Mouse (Mus musculus) adrenal gland (tissue): ENCODE measurements around the gene Man1a.

Experiments used
- intact Hi-C: fragments of 180-260 bp; cut with DNase I; formaldehyde crosslinking; loops from one replicate; pipeline ENCODE4 v1.15.1; 2025
- long read RNA-seq, 2 experiments: library from polyadenylated mRNA; unstranded; transcript quantifications; one replicate each; pipeline ENCODE4 v2.0.0; 2020; ENCODE audit warnings: borderline replicate concordance in 1 of 2; ENCODE audit not compliant: insufficient replicate concordance in 1 of 2

Man1a gene
- long read RNA-seq, experiment 1, full-length matches to known transcripts: 1 of 5 reads
- long read RNA-seq, experiment 1, partial matches to known transcripts: 2 of 5 reads
- long read RNA-seq, experiment 1, other reads (novel, unspliced or antisense): 2 of 5 reads
- long read RNA-seq, experiment 2, full-length matches to known transcripts: 1 of 2 reads
- long read RNA-seq, experiment 2, partial matches to known transcripts: 0 of 2 reads
- long read RNA-seq, experiment 2, other reads (novel, unspliced or antisense): 1 of 2 reads

DNA sequence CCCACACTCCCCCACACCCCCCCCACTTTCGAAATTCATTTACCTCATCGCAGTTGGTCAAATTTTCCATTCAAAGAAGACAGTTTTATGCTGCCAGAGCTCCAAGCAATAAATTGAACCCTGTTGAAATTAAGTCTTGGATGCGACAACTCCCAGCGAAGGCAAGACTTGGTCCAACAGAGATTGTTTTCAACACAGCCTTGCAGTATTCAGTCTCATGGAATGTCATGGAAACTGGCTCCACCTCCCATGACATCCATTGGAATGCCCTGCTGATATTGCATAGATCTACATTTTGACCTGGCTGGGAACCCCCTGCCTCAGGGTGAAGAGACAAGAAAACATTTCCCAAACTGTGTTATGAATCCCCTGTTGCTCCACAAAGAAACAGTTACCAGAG lies at the start of gene Man1a:
Gene Man1a, minus strand, starts transcription at position 190 of the 400 bp plus-strand sequence.
- intact Hi-C loops: loop anchor here (10.0 kb wide), 1 partner anchor 212 kb away; no protein-coding TSS in a partner anchor

DNA sequence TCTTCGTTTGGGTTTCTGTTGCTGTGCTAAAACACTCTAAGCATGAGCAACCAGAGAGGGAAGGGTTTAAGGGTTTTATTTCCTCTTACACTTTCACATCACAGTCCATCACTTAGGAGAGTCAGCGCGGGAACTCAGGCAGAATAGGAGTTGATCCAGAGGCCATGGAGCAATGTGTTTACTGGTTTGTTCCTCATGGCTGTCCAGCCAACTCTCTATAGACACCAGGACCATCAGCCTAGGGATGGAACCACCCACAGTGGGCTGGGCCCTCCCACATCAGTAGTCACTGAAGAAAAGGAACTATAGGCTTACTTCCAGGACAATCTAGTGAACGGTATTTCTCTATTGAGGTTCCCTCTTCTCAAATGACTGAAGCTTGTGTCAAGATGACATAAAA lies 45.4 kb upstream of the Man1a start:
- intact Hi-C loops: no loop called here

DNA sequence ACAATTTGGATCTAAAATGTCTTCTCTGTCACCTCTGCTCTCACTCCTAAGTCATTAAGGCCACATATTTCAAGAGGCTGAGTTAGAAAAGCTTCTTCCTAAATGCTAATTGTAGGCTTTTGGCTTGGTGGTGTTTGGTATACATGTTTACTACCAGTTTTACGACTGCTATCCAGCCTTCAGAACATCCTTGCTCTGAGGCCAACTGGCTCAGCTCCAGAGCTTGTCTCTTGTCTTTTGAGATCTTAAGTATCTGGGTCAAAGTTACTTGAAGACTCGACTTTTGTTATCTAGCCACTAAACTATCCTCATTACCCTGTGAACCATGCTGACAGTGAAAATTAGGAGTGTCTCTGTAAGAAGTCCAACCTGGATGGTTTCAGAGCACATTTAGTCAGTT lies 44.0 kb upstream of the Man1a start:
- intact Hi-C loops: no loop called here

DNA sequence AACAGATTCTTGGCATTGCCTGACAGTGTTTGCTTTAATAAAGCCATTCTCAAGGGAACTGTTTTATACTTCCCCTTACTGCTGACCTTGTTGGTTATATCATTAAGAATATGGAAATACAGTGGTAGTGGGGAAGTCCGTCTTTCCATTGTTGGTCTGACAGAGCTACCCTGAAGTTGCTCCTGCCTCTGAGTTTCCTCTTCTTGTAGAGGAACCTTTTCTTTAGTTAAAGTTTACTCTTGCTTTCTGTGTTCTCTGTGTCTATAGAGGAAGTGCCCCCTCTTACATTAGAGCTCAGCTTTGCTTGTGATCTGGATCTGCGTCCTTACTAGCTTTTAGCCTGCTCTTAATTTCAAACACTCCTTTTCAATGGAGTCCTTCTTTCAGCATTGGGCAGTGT lies 42.9 kb upstream of the Man1a start:
- intact Hi-C loops: no loop called here

DNA sequence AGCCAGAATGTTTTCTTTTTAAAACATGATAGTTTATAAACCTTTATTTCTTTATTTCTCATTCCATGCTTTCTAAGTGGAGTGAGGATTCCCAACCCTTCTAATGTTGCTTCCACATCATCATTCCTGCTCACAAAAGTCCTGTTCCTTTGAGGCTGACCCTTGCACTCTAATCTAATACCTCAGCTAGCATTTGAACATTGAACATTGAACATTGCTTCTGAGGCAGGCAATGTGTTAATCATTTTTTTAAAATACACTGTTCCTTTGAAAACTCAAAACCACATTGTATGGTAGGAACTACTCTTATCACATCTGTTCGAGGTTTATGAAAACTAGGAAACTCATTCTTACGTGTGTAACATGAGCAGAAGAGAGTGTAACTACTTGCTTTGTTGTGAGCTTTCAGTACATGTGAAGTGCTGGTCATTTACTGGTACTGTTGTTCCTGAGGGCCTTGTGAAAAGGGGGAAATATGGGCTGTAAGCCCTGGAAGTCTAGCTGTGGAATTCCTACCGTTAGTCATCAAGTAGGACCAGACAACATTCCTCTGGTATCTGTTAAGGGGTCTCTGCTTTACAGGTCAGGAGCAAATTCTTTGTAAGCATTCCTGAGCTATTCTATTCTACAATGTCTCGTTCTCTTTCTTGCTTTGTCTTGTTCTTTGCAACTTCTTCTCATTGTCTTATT lies 42.0 kb upstream of the Man1a start:
- intact Hi-C loops: no loop called here

DNA sequence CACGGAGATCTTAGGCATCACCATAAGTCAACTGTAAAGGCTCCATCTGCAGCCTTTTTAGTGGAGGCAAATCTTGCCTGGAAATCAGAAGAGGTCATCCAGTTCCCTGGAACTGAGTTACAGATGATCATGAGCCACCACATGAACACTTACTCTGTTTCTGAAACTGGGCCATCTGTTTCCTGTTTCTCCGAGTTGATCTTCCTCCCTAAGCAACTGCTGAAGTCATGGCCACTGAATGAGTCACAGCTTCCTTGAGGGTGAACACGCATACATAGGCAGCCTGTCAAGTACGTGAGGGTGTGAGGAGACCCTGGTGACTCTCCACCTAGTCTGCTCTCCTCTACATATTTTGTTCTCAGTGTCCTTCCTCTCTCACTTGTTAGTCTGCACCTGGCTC lies 41.4 kb upstream of the Man1a start:
- intact Hi-C loops: no loop called here

DNA sequence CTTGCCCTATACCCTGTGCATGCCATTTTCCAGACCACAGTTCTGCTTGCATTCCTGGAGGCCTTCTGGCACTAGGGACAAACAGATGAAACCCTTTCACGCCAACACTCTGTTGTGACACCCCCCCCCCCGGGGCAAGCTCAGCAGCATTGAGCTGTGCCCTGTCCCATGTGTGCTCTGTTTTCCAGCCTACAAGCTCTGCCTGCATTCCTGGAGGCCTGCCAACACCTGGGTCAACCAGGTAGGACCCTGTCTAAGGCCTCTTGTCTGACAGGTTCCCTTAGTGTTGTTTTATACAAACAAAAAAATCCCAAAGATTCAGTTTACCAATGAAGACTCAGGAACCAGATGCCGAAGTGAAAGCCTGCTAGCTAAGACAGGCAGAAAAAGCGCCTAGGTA lies 27.3 kb upstream of the Man1a start:
- intact Hi-C loops: no loop called here

DNA sequence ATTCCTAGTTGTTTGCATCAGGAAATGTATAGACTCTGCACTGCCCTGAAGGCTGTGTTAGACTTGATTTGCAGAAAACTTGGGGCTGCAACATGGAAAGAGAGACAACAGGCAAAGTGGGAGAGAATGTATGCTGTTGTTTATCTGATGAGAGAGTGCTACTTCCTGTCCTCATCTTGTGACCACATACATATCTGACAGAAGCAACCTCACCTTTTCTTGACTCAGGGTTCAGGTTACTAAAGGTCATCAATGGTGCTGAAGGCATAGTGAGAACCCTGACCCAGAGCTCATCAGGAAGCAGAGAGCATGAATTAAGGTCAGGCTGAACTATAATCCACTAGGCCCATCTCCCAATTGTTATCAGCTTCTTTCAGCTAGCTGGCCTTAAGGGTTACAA lies 15.7 kb upstream of the Man1a start:
- intact Hi-C loops: no loop called here

DNA sequence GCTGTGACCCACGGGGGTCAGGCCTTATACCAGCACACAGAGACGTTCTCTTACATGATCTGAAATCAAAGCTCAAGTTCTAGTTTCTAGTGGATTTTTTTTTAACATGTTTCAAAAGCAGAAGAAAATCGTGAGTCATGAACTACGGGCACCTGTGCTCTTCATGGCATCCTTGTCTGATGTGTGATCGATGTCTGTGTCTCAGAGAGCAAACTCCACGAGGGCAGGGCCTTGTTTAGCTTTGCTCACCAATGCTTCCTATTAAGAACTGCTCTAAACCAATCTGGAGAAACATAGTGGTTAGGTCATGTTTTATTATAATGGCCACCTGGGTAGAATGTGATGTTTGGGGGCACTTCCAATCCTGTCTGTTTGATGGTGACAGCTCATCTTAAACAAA lies 13.5 kb upstream of the Man1a start:
- intact Hi-C loops: no loop called here

DNA sequence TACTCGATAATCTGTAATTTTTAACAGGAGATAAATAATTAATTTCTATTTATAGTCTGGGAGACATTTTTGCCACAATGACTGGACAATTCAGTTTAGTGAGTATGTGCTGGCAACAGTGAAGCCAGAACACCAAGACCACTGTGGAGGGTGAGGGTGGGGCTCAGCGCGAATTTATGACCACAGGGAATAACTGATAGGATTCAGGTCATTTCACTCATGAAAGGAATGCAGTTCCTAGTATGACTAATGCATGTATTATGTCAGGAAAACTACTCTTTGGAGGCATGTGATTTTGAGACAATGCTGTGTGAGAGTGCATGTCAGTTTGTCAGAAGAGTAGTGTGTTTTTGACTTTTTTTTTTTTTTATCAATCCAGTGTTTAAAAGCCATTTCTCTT lies 10.9 kb upstream of the Man1a start:
- intact Hi-C loops: no loop called here

DNA sequence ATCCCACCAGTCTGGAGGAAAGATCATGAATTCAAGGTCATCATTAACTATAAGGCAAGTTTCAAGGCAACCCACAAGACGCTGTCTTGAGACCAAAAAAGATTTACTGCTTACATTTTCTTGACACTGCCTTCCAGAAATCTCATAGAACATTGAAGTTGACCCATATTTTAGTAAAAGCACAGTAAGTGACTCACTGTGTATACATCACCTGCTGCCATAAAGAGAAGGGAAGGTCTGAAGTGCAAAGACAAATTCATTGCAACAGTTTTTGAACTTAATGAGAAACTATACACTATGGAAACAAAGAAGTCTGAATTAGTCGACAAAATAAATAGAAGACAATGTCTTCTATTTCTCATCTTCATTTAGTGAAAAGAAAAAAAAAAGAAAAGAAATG lies 8.7 kb upstream of the Man1a start:
- intact Hi-C loops: no loop called here

DNA sequence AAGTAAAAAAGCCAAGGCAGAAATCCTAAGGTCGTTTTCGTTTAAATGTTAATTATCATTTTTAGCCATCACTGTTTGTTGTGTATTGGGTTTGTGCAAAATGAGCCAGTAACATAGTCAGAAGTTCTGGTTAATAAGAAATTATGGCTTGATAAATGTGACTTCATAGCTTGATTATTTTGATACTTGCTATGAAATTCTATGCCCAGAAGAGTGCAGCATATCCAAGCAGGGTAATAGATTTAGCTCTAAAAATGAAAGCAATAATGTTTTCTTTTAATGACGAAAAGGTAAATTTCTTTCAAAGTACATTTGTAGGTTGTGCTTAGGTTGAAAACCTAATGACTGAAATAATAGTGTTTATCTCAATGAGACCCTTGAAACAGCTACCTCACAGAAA lies 596 bp upstream of the Man1a start:
- intact Hi-C loops: loop anchor here (10.0 kb wide), 1 partner anchor 212 kb away; no protein-coding TSS in a partner anchor

DNA sequence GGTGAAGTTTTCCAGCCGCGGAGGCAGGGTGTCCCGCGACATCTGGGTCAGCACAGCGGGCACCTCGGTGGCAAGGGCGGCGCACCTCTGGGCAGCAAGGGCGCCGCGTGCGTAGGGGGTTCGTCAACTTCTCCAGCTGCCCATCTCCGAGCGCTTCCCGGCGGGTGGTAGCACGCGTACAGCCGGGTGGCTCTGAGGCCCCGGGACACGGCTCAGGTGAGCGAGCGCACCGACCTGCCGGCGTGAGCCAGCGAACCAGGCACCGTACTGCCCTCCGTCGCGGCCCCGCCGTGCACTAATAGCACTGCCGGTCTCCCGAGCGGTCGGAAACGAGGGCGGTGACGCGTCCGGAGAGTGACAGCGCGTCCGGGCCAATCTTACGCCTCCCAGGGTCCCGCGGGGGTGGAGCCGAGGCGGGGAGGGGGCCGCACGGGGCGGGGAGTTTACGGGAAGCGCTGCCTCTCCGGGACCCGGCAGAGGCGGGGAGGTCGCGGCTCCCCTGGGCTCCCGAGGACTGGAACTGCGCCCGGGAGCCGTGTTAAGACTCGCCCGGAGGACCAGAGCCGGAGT lies 883 bp downstream of the Man1a start:
- intact Hi-C loops: loop anchor here (10.0 kb wide), 1 partner anchor 211 kb away; no protein-coding TSS in a partner anchor

DNA sequence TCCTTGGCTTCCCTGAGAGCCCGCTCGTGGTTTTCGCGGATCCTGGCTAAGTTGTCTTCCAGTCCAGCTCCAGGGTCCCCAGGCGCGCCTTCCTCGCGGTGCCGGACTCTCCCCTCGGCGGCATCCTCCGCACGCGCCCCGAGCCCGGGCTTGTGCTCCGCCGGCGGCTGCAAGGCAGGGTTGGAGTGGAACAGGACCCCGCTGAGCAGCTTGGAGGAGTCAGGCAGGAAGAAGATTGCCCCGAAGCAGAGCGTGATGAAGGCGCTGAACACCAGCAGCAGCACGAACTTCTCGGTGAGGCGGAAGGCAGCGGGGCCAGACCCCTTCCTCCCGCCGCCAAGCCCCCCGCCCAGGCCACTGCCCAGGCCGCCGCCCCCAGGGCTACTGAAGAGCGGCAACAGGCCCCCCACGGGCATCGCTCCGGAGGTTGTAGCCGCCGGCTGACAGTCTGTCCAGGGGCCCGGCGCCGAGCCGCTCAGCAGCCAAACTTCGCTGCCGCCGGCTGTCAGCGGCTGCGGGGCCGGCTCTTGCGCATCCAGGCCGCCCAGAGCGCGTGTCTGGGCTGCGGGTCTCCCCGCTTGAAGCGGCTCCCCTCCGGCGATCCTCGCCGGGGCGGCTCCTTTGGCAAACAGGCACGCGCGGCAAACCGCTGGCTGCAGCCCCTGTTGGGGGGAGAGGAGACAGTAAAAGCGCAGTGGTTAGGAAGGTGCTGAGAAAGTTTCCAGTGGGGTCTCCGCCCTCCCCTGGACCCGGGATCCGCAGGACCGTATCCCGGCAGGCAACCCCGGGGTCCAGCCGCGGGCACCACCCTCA lies 1.6 kb downstream of the Man1a start:
- intact Hi-C loops: loop anchor here (5.0 to 10.0 kb wide), 2 partner anchors 38 to 210 kb away; no protein-coding TSS in a partner anchor

DNA sequence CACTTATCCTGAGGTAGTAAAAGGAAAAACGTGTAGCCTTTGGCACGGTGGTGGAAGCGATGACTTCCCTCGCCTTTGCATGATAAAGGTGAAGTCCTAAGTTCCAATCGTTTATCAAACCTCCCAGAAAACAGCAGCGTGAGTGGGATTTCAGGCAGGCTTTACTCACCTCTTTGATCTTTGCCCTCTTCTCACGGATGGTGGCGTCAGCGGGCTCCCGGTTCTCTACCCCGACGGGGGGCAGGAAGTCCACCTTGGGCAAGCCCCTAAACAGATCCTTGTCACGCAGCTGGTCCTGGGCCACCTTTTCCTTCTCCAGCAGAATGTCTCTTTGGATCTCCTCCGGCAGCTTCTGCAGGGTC lies 2.2 kb downstream of the Man1a start:
- intact Hi-C loops: loop anchor here (5.0 to 10.0 kb wide), 2 partner anchors 37 to 209 kb away; no protein-coding TSS in a partner anchor

DNA sequence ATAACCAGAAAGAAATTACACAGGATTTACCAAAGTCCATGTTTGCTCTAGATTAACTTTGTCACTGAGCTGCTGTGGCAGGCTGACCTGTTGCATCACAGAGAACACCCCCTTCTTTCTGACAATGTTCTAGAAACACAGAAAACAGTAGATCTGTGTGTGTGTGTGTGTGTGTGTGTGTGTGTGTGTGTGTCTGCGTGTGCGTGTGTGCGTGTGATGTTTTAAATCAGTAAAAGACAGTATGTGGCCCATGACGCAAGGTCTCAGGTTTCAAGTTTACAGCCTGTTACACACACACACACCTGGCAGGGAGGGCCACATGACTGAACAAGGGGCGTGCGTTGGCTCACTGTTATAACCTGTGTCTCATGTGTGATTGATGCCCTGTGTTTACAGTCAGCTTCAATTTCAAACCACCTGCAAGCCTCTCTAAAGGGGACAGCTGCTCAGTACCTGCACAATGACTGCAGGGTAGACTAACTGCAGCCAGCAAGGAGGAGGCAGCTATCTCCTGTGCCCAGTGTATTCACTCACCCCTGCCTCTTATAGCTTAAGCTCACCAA lies 2.7 kb downstream of the Man1a start:
- intact Hi-C loops: loop anchor here (5.0 to 10.0 kb wide), 2 partner anchors 36 to 209 kb away; no protein-coding TSS in a partner anchor

DNA sequence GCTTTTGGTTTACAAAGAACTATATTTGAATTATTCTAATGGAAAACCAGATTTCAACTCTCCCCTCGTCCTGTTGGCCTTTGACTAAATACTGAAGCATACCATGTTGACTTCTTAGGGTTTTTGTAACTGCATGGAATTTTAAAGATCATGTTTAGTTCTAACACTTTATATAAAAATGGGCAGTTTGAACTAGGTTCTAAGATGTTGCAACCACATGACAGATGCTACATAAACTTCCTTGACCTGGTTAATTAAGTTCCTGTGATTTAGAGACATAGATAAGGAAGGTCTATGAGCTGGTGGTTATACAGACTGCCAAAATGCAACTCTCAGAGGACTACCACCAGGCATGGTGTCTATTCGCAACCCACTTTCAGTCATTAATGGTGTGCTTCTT lies 4.1 kb downstream of the Man1a start:
- intact Hi-C loops: loop anchor here (5.0 to 10.0 kb wide), 2 partner anchors 35 to 208 kb away; no protein-coding TSS in a partner anchor

DNA sequence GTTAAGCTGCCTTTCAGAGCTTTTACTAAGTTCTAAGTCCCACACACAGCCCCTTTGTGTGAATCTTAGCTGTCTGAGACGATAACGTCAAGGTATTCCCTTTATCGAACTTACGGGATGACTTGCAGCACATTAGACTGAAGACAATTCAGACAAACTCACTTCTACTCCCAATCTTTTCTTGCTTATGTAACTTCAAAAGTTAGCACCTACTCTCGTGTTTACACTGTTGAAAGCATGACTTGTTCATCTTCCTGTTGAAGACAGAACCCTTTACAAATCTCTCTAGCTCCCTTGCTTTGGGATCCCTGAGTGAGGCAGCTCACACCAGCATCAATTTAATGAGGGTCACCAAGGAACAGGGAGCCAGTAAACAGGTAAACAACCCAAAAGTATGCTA lies 5.9 kb downstream of the Man1a start:
- intact Hi-C loops: loop anchor here (5.0 to 10.0 kb wide), 2 partner anchors 33 to 206 kb away; no protein-coding TSS in a partner anchor

DNA sequence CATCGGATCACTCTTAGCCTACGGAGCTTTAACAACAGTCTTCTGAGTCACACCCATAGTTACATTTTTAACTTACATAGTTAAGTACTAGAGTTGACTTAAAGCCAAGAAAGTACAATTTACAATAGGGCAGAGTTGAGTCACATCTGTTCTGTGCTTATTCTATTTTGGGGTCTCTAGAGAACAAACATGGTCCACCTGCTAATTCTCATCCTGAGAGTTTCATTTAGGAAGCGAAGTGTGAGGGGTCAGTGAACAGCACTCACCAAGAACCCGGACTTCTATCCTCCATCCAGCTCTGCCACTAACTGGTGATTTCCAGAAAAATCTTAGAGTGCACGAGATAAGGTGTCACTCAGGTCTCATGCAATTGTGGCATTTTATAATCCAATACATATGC lies 7.0 kb downstream of the Man1a start:
- intact Hi-C loops: no loop called here

DNA sequence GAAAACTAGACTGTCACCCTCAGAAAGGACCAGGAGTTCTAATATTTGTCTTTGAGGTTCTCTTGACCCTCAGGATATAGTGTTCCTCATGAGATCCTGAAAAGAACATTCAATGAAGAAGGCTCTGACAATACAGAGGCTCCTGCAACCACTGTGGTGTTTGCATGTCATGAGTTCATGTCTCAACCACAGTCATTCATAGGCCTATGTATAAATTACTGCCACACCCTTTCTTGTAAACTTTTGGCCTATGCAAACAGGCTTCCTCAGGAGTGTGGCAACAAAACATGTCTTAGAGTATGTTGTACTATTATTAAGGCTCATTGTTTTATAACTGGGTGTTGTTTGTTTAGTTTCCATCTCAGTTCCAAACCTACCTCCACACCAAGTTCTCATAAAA lies 9.7 kb downstream of the Man1a start:
- intact Hi-C loops: no loop called here
